Mouse (Mus musculus) embryo, embryonic 10.5 days (tissue): ENCODE measurements around the gene Edc3.

Source experiments
- DNase-seq: peaks from one replicate; pipeline ENCODE4 v3.0.0-alpha.2; 2015; ENCODE audit warnings: low spot score

Gene Edc3

GRCm38 (mm10) chr9:57708068-57708719 is at the start of gene Edc3:
Edc3 (plus strand) TSS chr9:57708540.
- DNase-seq: peak; percentile 96

DNA sequence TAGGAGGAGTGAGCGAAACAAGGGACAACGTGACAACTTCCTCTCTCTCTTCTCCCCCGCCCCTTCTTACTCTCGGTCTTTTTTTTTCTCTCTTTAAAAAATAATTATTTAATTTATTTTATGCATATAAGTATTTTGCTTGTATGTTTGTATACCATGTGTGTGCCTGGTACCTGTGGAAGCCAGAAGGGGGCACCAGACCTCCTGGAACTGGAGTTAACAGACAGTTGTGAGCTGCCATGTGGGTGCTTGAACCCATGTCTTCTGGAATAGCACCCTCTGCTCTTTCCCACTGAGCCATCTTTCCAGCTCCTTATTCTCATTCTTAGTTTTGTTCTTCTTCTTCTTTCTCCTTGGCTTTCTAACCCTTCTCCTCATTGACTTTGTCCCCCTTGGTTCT is 49.4 kb upstream of the Edc3 start:
- no peak for DNase-seq

DNA sequence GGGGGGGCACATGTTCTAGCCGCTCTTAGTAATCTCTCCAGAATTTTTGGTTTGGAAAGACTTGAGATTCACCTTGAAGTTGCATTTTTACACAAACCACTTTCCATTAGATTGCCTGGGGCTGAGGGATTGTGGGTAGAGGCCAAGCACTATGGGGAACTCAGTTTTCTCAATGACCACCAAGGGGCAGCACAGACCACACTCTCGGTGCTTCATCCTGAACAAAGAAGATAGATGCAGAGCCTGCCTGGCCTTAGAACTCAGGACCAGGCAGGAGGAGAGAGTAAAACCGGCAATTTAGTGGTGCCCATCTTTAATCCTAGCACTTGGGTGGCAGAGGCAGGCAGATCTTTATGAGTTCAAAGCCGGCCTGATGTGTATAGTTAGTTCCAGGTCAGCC is 48.6 kb upstream of the Edc3 start:
- peak; percentile 91 for DNase-seq

GRCm38 (mm10) chr9:57660501-57660900 is 47.8 kb upstream of the Edc3 start:
- no peak for DNase-seq

DNA sequence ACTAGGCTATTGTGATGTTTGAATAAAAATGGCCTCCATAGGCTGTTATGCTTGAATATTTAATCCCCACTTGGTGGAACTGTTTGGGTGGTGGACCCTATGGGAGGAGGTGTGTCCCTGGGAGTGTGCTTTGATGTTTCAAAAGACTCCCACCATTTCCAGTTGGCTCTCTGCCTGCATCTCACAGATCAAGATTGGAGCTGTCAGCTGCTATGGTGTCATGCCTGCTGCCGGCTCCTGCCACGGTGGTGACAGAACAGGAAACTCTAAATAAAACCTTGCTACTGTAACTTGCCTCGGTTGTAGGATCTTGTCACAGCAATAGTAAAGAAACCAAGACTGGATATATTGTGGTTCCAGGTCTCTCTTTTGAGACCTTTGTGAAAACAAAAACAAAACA is 46.8 kb upstream of the Edc3 start:
- no peak for DNase-seq

DNA sequence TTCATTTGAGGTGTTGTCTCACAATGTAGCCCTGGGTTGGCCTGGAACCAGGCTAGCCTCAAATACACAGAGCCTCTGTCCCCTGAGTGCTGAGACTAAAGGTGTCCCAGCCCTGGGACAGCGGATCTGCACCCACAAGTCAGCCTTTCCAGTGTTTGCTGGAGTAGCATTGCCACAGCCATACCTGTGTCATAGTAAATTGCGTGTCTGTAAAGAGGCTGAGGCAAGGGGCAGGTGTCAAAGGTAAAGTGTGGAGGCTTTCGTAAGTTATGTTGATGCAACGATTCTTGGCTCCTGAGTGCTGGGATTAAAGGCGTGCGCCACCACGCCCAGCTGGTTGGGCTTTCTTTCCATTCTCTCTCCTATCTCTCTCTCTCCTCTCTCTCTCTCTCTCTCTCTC is 43.7 kb upstream of the Edc3 start:
- DNase-seq: no peak

DNA sequence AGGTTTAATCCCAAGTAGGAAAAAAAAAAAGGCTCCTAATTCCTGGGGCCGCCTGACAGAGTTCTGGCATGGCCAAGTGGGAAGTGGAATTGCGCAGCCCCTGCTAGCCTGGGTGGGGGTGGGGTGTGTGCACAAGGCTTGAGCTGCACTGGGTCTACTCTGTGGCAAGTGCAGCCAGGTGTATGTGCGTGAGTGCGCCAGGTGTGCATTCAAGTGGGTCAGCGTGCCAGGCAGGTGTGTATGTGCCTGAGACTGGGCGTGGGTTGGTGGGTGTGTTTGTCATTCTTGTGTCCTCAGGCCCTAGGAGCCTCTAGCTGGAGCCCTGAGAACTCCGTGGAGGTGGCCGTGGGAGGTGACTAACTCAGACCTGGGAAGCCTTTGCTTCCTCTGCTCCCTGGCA is 41.8 kb upstream of the Edc3 start:
- DNase-seq: no peak

DNA sequence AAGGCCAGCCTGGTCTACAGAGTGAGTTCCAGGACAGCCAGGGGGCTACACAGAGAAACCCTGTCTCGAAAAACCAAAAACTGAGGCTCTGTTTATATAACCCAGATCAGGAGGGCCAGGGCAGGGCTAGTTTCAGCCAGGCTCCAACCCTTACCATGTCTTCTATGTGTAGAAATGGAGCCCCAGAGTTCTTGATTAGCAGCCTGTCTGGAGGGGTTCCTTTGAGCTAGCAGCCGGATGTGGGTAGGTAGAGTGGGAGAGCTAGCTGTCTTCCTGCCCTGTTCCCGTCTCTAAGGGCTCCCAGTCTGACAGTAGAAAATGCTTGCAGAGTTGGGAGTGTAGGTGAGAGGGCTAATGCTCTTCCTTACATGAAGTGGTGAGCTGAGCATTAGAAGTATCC is 41.2 kb upstream of the Edc3 start:
- no peak for DNase-seq

DNA sequence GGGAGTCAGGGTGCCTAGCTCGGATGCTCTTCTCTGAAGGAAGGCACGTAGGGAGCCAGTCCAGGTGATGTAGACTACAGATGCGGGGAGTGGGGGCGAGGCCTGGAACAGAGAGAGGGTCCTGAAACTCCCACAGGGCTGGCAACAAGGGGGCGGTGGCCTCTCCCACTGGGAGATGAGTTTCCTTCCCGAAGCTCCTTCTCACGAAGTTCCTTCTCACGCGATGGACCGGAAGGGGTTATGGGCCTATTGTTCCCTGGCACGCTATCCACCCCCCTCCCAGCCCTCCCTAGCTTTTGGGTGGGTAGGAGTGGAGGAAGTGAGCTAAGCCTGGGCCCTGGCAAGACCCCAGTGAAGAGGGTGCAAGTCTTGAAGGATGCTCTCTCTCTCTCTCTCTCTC is 40.5 kb upstream of the Edc3 start:
- no peak for DNase-seq

DNA sequence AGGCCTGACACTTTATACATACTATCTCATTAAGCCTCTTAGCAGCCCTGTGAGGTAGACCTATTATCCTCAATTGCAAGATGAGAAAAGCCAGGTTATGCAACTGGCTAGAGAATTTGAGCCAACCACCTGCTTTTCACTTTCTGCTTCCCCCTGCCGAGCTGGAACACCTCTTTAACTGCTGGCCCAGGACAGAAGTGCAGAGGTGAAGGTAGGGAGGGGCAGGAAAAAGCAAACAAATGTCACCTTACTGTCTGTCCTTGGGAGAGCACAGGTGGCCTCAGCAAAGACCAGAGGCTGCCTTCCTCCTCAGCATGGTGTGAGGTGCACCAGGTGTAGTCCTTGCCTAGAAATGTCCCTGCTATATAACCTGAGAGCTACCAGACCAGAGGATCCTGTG is 40.1 kb upstream of the Edc3 start:
- no peak for DNase-seq

DNA sequence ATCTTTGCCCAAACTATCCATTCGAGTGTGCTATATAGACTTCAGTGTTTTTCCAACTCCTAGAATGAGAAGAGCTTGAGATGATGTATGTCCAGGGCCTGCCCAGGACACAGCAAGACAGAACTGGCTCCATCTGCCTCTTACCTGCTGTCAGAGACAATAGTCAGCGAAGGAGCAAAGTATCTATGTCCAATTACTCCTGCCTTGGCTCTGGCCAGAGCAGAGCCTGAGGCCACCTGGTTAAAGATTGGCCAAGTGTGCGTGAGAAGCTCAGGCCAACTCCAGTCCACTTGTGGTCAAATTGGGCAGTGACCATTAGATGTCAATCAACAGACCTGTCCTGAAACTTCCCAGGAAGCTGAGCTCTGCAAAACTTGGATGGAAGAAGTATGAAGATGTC is 38.8 kb upstream of the Edc3 start:
- DNase-seq: no peak

DNA sequence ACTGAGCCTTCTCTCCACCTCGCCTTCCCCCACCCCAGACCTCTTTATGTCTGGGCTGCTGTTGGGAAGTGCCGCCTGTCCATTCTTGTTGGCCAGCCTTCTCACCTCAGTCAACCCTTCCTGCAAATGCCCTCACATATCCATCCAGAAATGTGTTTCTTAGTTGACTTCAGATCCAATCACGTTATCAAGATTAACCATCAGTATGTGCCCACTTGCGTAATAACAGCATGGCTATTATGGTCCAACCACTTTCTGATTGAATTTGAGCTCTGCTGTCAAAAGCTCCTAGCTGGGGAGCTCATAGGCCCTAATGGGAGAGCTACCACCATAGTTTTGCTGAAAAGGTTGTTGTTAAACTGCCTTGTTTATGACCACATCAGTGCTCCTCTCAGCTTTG is 37.3 kb upstream of the Edc3 start:
- no peak for DNase-seq

- DNase-seq: no peak
Measured at GRCm38 (mm10) chr9:57671500-57671899, 36.8 kb upstream of the Edc3 start.

- DNase-seq: no peak
Measured at GRCm38 (mm10) chr9:57681411-57681810, 26.9 kb upstream of the Edc3 start.

DNA sequence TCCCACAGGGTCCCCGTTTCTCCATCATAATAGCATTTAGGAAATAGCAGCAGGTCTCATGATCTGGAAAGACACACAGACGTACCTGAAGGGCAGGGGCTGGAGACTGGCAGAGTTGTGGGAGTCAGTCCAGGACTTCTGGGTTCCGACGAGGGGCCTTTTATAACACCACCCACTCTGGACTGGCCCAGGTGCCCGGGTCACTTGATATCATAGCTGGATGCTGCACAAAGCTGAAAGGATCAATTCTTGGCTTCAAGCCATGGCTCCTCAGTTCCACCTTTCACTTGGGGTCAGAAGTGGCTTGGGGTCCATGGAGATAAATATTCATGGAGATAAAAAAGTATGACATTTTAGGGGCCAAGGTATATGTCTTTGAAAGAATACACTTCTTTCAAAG is 24.8 kb upstream of the Edc3 start, which contains the start of gene Cyp1a2:
TSS of gene Cyp1a2 (minus strand) at position 184 of the 400 bp plus-strand sequence.
- no peak for DNase-seq

DNA sequence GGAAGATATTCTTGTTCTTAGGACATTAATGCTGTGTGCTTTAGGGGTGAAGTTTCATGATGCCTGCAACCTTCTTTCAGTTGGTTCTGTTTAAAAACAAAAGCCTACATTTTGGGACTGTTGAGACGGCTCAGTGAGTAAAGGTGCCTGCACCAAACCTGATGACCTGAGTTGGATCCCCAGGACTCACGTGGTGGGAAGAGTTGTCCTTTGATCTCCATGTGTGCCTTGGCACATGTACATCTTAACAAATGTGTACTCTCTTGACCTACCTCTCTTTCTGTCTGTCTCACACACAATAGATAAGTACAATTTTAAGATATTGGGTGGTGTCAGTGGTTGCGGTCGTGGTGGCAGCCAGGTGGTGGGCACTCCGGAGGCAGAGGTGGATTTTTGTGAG is 22.3 kb upstream of the Edc3 start:
- no peak for DNase-seq

- DNase-seq: no peak
Measured at GRCm38 (mm10) chr9:57687751-57688150, 20.6 kb upstream of the Edc3 start, which contains the start of gene Cyp1a1. Cyp1a1 (plus strand) TSS chr9:57687928.

DNA sequence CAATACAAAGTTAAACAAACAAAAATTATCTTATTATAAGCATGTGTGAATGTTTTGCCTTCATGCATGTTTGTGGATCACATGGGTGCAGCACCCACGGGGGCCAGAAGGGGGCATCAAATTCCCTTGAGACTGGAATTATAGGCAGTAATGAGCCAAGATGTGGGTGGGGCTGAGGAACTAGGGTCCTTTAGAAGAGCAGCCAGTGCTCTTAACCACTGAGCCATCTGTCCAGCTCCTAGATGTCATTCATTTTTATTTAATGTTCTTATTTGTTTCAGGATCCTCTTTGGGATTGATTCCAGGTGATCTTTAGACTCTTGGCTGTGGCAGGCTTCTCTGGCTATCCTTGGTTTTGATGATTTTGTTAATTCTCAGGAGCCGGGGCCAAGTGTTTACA is 20.2 kb upstream of the Edc3 start:
- DNase-seq: peak; percentile 23

GRCm38 (mm10) chr9:57688606-57689005 is 19.7 kb upstream of the Edc3 start:
- DNase-seq: no peak

DNA sequence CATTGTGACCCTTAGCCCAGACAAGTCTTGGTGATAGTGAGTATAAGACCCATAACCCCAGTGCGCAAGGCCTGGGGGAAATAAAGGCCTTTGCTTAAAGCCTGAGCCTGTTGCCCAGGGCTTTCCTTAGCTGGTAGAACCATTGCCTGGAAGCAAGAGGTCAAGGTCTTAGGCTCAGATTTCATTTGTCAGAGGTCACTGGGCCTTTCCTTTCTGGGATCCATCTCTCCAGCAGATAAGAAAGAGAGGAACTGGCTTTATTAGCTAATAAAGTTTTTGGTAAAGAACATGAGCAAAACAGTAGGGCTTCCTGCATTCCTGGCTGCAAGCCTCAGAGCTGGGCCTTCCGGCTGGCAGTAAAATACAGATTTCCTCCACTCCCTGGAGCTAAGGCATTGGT is 14.2 kb upstream of the Edc3 start:
- DNase-seq: no peak

GRCm38 (mm10) chr9:57696380-57697285 is 11.7 kb upstream of the Edc3 start:
- peak; percentile 33 for DNase-seq

GRCm38 (mm10) chr9:57697380-57697779 is 11.0 kb upstream of the Edc3 start:
- peak; percentile 7 for DNase-seq

GRCm38 (mm10) chr9:57698466-57699150 is 9.7 kb upstream of the Edc3 start:
- DNase-seq: peak; percentile 6
